Mouse (Mus musculus) NIH3T3 (cell line): ENCODE results near the gene Cmklr1.
"Not testable (repeated sequence)": the region's sequence is repeated elsewhere in the genome, so short reads cannot be mapped to it uniquely, and the experiment has no call there.

Source experiments
- DNase-seq: peaks from one replicate; pipeline ENCODE4 v3.0.0-alpha.2; 2012; ENCODE audit warnings: low read depth

Cmklr1 gene

GRCm38 (mm10) chr5:113620130-113620716 lies 30.0 kb downstream of the Cmklr1 start:
- no peak for DNase-seq

- DNase-seq: no peak
Measured at GRCm38 (mm10) chr5:113619151-113619550, 31.1 kb downstream of the Cmklr1 start.

DNA sequence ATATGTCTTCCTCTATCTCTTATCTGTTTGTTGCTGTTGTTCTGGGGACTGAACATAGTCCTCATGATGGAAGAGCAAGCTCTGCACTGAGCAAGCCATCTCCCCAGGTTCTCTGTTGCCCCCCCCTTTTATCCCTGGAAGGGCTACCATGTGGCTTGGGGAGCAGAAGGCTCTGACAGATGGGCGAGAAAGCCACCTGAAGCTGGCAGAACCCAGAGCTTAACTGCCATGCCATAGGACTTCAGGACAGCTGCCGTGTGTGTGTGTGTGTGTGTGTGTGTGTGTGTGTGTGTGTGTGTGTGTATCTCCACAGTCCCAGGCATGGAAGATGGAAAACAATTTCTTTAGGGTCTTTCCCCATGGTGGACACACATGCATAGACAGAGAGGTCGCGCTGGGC lies 31.5 kb downstream of the Cmklr1 start:
- no peak for DNase-seq

- no peak for DNase-seq
Measured at GRCm38 (mm10) chr5:113611771-113612233, 38.4 kb downstream of the Cmklr1 start.

GRCm38 (mm10) chr5:113611131-113611530 lies 39.1 kb downstream of the Cmklr1 start:
- DNase-seq: no peak

DNA sequence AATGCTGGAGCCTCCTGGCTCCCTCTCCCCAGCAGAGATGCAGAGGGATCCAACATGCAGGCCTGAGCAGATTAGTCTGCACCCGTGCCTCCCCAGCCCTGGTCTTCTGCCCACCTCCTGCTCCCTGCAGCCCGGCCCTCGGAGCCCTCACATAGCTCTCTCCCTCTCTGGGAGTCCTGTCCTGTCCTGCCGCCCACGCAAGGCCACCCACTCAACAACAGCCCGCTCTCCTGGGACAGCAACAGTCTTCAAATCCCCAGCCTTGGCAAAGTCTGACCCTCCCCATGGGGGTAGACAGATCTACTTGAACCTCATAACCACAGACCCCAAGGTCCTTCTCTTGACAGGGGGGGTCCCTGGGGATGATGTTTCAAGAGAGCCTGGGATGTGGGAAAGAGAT lies 39.7 kb downstream of the Cmklr1 start:
- DNase-seq: no peak

GRCm38 (mm10) chr5:113609891-113610290 lies 40.3 kb downstream of the Cmklr1 start:
- no peak for DNase-seq

DNA sequence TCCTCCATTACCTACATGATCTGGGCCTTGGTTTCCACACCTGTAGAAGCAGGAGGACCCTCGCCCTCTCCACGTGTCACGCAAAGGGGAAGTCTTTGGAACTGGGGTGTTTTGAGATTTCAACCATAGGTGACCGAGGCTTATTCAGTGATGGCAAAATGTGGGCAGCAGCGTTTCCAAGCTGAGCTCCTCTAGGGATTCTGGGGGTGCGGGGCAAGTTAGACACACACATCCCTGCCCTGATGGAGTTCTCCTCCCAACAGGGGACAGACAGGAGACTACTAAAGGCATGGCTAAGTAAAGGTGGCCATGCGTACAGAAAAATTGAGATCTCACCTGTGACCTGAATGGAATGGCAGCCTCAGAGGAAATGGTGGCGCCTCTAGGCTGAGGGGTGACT lies 41.7 kb downstream of the Cmklr1 start:
- no peak for DNase-seq

DNA sequence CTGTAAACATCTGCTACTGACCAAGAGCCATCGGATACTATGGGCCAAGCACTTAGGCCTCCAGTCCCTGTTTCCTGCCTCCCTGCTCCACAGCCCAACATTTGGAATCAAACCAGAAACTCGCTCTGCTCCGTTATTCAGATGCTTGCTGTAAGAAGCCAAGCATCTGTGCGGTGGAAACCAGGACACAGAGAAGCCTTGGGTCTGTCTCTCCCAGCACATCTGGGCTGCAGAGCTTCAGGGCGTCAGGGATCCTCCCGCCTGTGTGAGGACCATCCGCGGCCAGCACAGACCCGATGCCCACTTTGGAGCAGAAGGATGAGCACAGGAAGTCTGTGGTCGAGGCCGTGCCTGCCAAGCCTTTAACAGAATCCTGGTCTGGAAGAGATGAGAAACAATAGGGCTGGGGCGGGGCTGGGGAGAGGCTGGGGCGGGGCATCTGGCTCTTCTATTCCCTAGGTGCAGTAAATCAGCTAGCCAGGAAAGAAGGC lies 42.2 kb downstream of the Cmklr1 start:
- no peak for DNase-seq

- no peak for DNase-seq
Measured at GRCm38 (mm10) chr5:113606961-113607785, 43.1 kb downstream of the Cmklr1 start.

DNA sequence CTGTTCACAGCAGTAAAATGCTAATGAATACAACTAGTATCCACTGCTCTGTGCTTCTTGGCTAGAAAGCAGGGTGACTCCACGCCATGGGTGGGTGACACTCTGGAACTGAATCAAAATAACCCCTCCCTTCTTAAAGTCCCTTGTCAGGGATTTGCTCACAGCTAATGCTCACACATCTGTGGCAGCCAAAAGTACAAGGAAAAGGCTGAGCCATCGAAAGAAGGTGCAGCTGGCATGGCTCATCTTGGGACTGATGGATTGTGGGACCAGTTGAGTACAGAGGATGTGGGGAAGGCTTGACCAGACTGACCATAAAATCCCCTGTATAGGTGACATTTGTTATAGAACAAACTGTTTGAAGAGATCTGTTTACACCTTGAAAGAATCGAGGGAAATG lies 44.1 kb downstream of the Cmklr1 start:
- no peak for DNase-seq

- no peak for DNase-seq
Measured at GRCm38 (mm10) chr5:113604758-113605157, 45.5 kb downstream of the Cmklr1 start.

DNA sequence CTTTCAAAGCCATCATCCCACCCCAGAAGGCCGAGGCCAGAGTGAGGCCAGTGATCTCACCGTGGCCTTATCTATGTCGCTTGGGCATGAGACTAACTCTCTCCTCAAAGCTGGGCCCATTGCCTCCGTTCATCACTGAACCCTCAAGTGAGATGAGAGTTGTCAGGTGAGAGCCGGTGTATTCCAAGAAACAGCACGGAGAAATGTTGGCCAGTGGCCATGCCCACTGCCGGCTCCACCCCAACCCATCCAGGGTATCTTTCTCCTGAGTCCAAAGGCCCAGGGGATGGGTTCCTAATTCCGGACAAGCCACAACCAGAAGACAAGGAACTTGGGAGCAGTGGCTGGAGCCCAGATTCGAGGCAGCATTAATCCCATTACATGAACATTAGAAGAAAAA lies 46.8 kb downstream of the Cmklr1 start:
- DNase-seq: no peak

DNA sequence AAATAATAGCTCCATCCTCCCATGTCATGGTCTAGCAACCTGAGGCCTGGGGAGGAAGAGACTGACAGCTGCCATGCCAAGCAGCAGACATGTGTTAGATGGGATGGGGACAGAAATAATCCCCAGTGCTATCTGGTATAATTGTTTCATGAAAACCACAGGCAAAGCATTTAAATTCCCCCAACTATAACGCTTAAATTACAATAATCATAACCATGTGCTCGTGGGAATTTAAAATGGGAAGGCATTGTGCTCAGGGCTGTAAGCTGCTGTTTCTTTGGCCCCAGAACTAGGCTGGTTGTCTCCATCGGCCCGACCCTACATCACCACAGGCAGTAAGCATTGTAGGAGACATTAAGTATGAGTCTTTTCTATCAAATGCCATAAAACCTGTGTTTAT lies 49.4 kb downstream of the Cmklr1 start:
- DNase-seq: no peak

GRCm38 (mm10) chr5:113600181-113600580 lies 50.0 kb downstream of the Cmklr1 start:
- DNase-seq: no peak

GRCm38 (mm10) chr5:113596780-113597353 lies 53.4 kb downstream of the Cmklr1 start:
- DNase-seq: no peak

DNA sequence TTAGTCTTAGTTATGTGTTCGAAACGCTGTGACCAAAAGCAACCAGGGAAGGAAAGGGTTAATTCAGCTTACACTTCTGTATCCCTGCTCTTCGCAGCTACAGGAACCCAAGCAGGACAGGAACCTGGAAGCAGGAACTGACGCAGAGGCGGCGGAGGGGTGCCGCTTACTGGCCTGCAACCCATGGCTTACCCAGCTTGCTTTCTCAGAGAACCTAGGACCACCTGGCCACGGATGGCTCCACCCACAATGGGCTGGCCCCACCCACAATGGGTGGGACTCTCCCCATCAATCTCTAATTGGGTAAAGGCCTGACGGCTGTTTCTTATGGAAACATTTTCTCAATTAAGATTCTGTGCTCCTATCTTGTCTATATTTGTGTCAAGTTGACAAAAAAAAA lies 54.0 kb downstream of the Cmklr1 start:
- no peak for DNase-seq

DNA sequence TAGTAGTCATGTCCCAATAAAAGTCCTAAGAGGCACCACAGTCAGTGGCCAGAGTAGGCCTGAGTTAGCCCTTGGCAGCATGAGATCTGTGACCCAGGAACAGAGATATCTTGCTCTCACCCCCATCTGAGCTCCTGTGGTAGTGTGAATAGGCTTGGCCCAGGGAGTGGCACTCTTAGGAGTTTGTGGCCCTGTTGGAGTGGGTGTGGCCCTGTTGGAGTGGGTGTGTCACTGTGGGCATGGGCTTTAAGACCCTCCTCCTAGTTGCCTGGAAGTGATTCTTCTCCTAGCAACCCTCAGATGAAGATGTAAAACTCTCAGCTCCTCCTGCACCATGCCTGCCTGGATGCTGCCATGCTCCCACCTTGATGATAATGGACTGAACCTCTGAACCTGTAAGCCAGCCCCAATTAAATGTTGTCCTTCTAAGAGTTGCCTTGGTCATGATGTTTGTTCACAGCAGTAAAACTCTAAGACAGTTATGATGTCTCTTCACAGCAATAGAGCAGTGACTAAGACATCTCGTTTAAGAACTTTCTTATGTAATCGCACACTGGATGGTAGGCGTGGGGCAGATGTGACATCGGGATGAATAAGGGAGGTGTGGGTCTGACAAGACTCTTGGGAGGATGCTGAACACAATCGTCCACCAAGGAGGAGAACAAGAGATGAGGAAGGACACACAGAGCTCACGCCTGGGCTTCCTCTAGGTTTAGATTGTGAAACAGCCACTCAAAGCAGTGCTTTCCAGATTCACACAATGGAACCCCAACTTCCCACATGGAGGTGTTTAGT lies 56.1 kb downstream of the Cmklr1 start:
- no peak for DNase-seq

- no peak for DNase-seq
Measured at GRCm38 (mm10) chr5:113591751-113592230, 58.4 kb downstream of the Cmklr1 start.

DNA sequence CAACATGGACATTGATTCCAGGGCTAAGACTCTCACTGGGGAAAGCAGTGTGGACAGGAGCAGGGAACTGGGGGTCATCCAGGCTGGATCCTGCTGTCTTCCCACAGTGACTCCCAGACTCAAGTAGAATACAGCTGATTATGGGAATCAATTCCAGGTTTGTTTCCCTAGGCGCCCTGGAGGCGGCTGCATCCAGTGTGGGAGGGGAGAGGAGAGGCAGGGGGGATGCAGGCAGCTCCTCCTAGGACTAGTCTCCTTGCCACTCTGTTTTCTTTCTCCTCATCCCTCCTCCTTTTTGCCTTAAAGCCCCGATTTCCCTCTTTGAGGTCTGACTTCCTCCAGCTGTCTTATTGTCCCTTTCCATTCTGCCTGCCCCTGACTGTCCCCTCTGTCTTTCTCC lies 59.1 kb downstream of the Cmklr1 start:
- DNase-seq: no peak

DNA sequence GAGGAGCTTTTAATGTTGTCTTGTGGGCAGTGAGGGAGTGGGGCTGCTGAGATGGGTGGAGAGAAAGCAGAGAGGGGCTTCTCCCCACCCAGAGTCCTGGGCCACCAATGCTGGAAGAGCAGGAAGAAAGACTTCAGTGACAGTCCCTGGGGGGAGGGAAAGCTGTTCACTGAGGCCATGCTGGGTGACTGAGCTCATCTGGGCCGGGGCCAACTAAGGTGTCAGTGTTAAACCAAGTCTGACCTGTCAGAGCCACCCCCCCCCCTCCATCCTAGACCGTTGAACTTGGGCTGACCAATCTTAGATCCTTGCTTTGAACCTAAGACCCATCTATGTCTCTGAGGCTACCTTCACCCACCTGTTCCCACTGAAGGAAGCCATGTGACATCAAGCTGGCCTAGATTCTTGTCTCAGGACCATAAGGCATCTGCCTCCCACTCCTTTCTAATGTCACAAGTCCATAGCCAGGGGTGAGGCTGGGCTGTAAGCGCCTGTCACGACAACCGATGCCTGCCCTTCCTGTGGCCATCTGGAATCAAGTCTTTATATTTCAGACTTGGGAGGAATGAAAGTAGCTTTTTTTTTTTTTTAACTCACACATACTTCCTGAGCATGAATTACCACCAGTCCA lies 60.1 kb downstream of the Cmklr1 start:
- DNase-seq: no peak

GRCm38 (mm10) chr5:113586458-113586849 lies 63.8 kb downstream of the Cmklr1 start:
- not testable (repeated sequence) for DNase-seq
